Mouse (Mus musculus) urinary bladder, postnatal 25 days (tissue): ENCODE data around the gene Rbks.
"Not testable (repeated sequence)": the region's sequence is repeated elsewhere in the genome, so short reads cannot be mapped to it uniquely, and the experiment has no call there.

ENCODE experiments used
- DNase-seq: peaks from one replicate; pipeline ENCODE4 v3.0.0; 2022; ENCODE audit warnings: low spot score

Rbks gene

DNA sequence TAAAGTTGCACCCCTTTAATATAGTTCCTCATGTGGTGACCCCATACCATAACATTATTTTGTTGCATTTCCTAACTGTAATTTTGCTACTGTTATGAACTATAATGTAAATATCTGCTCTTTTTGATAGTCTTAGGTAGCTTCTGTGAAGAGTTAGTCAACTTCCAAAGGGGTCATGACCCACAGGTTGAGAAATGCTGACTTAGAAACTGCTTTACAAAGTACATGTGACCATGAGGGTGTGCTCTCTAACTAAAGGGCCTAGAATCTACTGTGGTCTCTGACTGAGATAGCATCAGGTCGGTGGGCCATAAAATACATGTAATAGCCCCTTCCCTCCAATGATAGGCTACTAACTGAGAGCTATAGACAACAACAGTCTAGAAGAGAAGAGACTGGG is 19.4 kb downstream of the Rbks start:
- no peak for DNase-seq

DNA sequence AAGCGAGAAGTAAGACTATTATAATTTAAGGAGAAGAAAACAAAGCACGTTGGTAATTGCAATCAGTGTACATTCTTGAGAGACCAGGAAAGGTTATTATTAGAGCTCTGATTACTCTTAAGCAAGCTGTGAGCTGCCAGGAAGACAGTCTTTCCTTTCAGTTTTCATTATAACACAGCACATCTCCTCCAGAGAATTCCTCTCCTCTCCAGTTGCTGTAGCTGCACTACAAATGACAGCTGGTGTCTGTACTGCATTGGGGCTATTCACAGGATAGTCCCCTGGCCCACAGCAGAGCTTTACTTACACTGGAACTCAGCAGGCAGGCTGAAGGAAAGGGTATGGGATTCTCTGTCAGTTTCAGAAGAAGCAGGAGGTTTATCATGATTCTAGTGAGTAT is 24.0 kb downstream of the Rbks start:
- no peak for DNase-seq

DNA sequence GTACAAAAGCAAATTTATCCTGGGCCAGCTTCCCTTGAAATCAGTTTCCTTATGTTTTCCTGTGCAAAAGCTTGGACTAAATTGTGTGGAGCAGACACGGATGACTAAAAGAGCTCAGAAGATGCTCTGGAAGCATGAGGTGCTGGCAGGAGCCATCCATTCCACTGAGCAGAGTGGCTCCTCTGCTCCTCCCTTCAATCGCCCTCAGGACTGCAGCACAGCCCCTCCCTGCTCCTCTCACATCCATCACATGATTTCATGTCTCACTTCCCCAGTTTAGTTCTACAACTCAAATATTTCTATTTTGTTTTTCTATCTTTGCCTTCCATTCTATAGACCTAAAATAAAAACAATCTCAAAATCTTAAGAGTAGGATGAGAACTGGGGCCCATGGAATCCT is 26.3 kb downstream of the Rbks start:
- DNase-seq, result no peak

DNA sequence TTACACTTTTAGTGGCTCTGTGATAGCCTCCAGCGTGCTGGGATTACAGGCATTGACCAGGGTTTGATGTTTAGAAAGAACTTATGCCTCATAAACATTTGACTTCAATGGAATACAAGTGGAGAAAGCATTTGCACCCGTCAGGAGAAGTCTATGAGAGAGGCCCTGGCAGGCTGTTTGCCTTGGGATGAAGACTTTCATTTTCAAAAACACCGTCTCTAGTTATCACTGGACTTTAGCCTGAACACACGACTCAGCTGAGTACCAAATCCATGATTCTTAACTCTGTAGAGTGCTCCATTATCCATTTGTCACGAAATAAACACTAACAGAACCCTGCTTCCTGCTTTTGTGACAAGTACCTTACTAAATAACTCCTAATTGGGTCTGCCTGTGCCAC is 27.4 kb downstream of the Rbks start:
- no peak for DNase-seq

DNA sequence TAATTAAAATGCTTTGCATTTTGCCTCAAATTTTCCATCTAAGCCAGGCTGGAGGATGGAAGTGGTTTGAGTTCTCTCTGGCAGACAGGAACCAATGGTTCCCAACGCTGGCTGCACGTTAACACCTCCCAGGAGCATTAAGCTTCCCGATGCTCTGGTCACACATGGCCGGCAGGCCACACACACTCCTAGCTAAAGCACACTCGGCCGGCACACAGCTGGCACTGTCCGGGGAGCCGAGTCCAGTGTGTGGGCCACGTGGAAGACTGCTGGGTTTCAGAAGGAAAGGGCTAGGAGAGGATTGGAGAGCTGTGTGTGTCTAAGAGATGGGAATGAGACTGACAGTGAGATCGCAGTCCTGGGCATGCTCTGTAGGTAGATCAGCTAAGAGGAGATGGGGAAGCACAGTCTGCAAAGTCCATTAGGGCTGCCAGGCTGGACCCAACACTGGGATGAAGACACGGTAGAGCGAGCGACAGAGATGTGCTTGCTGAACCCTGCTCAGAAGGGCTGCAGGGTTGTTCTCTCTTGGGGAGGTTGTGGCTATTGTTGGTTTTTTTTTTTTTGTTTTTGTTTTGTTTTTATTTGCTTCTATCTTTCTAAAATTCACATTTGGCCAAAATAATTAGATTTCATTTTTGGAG is 29.0 kb downstream of the Rbks start:
- no peak for DNase-seq

DNA sequence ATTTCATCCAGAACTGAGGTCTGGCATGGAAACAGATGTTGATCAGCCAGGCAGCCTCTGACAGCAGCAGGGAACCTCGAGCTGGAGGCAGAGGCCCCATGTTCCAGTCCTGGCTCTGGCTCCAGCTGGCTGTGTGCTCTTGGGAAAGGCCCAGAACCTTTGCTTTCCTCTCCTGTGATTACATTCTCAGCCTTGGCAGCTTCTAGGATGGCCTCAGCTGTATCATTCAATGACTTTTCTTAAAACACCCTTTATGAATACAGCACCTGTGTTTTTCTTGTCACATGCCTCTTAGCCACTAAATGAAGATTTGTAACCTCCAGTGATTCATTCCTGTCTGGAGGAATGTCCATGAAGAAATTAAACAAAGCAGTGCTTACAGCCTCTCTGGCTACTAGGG is 31.3 kb downstream of the Rbks start:
- no peak for DNase-seq

DNA sequence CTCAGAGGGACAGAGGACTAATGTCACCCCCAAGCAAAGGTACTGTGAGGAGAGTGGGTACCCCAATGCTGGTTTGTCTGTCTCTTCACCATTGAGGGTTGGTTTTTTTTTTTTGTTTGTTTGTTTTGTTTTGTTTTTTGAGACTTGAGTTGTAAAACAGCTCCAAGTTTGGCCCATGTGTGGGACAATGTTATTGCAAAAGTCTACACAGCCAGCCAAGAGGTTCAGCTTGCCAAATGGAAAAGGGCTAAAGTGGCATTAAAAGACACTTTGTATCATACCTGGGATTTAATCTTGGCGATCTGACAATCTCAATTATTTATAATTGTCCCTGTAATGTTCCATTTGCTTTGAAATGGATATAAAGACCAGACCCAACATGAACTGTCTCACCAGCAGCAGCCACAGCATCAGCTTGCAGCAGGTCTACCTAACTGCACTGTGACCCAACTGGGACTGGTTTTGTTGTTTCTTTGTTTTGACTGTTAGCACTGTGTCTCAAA is 41.7 kb downstream of the Rbks start:
- DNase-seq, result no peak

DNA sequence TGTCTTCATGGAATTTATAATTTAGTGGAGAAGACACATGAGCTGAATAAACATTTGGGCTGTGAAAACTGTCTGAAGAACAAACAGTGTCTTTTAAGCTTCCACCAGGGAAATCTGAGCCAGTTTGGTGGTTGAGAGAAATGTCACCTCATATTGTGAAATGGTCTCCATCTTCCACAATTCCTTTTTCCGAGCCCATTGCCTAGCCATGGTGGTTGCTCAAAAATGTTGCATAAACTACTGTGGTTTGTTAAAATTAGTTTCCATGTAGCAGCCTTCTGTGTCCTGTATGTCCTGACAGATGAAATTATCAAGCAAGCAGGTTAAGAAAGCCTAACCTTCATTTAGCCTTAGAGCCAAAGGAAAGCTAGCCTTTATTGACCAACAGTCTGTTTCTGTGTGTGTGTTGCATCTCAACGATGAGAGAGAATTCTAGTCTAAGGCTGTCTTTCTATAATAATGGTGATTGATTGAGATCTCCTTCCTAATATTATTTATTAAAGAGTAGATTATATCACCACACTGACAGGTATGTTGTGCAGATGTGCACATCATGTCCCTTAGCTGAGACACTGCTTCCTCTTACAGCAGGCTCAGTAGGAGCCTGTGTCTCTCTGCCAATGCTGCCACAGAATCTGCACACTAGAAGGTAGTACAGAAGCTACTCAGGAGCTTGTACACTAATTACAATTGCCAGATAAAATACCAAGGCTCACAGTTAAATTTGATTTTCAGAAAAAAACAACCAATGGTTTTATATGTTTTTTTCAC is 46.7 kb downstream of the Rbks start:
- DNase-seq, result no peak

DNA sequence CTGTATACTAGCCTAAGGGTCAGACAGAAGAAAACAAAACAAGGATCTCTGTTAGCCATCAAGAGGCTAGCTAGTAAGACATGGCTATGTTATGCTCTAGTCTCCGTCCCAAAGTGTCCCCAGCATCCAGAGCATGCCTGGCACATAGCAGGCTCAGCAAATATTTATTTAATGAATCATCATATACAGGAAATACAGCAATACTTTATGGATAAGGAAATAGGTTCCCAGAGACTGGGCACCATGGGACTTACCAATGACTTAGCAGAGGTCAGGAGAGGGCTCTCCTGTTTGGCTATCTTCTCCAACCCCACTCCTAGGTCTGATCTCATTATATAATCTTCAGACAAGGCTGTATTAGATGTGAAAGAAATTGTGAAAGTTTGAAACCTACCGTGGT is 50.1 kb downstream of the Rbks start:
- DNase-seq, result no peak

DNA sequence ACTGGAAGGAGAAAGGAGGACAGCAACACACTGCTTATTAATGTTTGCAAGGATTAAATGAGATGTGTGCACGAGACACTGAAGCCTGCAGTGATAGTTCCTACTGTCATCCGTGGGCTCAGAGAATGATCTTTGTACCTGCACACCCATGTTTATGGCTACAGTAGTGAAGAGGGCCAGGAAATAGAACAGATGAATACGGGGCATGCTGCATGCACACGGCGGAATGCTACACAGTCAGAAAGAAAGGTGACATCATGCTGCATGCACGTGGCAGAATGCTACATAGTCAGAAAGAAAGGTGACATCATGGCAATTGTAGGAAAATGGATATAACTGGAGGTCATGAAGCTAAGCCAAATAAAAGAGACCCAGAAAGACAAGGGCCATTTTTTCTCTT is 50.9 kb downstream of the Rbks start:
- DNase-seq, result no peak

DNA sequence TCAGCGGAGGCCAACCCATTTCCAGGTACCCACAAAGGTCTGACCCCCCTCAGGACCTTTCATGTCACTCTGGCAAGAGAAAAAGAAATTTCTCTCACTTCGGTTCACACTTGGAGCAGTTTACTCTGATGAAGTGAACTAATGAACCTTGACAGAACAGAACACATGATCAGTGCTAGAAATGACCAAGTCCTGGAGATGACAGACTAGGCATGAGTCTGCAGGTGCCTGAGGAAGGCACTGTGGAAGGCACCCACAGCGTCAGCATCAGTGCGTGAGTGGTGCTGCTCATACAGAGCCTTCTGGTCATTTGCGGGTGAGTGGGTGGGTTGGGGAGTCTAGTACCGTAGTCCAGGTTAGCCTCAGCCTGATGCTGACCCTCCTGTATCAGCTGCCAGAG is 51.6 kb downstream of the Rbks start:
- no peak for DNase-seq

DNA sequence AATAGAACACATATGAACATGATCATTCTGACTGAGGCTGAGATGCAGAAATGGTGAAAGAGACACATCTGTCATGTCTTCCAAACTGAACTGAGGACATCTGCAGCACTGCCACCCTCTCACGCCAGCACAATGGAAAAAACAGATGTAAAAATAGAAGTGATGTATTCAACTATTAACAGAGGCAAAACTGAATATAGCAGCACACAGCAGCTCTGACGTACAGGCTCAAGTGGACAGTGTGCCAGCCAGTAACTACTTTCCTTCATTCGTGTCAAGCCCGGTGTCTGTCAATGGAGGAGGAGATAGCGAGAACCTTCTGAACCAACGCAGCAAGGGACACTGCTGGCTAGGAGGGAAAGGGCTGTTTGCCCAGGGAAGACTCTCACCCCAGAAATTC is 52.6 kb downstream of the Rbks start:
- DNase-seq, result no peak

DNA sequence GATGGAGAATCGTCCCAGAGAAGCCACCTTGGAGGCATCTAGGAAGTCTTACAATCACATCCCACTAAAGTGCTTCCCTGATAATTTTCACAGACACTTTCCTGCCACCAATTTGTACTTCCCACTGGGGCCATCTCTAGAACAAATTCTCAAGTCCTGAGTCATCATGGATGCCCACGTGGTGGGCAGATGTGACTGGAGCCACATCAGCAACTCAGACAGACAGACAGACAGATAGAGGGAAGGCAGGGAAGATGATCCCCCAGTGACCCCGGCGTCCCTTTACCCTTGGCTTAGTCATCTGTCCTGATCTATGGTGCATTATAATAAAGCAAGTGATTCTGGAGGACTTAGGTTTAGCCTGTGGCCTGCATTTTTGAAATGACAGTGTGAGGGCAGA is 53.2 kb downstream of the Rbks start:
- DNase-seq, result no peak

DNA sequence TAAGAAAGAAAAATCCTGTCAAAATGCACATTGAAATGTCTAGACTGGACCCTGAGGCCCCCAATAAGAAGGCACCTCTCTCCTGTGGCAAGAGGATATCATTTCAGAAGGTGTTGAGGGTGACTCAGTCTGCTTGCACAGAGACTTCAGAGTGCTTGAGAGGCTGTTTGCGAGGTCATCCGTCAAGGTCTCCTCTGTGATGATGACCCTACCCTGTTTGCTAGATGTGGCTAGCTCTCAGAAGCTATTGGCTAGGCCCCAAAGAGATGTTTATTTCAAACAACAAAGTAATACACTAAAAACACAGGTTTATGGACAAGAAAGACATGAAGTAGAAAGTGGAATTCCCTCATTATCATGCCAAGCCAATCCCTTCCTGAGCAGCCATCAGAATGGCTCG is 55.1 kb downstream of the Rbks start:
- no peak for DNase-seq

DNA sequence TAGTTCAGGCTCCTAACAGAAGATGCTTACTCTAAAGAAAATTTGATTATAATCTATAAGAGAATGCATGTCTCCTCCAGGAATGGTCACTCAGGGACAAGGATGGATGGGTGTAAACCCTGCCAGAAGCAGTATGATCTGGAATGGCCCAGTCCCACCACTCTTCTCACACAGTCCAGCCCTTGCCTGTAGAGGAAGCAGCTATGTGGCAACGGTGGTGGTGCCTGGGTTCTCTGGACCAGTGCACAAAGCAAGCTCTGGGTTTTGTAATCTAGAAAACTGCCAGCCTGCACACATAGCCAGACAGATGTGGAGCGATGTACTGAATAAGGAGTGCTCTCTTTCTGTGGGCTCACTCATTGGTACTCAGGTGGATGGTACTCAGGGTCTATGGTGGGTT is 56.9 kb downstream of the Rbks start:
- DNase-seq, result no peak

DNA sequence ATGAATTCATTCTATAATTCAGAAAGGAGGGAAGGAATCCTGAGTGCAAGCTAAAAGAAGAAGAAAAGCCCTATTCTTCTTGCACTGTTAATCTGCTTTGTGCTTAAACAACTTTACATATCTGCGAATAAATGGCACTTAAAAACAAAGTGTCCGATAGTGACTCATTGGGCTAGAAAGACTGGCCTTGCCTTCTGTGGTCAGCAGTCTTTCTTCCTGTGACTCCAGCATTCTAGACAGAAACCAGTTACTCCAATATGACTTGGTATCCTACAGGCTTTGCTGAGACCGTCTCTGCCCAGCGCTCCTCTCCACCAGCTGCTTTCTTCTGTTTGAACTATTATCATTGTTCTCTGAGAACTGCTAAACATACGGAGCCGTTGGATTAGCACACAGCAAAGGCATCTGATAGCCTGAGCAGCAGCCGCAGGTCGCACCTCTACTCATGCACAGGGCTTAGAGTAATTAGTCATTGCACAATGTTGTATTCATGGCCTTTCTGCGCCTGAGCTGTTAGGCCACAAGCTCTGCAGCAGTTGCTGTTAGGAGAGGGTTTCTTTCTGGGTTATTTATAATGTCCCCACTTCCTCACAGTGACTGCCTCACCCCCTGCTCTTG is 60.7 kb downstream of the Rbks start:
- DNase-seq, result no peak

DNA sequence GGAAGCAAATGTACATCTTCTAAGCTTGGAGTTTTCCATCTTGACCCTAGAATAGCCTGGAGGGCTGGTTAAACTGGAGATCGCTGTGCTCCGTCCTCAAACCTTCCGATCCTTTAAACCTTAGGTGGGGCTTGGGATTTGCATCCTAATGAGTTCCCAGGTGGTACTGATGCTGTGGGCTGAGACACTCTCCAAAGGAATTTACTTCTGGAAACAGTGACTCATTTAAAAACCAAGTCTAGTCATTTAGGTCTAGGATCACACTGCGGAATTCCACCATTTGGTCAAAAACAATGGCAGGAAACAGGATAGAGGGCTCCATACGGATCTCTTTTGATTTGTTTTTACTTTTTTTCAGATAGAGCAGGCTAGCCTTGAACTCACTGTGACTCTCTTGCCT is 62.7 kb downstream of the Rbks start:
- DNase-seq, result no peak

DNA sequence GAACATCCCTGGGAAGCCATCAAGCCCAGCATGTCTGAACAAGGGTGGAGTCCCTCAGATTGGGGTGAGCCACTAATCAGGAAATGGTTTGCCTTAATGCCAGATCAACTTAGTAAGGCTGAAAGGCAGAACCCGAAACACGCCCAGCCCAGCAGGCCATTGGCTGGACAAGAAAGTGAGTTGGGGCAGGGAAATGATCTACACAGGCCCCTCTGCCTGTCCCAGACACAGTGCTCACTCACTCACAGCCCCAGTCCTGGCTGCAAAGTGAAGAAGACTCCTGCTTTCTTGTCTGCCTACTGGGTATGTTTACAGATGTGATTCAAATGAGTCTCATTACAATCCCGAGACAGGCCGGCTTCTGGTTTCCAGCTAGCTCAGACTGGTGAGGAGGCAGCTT is 63.3 kb downstream of the Rbks start:
- DNase-seq, result no peak

DNA sequence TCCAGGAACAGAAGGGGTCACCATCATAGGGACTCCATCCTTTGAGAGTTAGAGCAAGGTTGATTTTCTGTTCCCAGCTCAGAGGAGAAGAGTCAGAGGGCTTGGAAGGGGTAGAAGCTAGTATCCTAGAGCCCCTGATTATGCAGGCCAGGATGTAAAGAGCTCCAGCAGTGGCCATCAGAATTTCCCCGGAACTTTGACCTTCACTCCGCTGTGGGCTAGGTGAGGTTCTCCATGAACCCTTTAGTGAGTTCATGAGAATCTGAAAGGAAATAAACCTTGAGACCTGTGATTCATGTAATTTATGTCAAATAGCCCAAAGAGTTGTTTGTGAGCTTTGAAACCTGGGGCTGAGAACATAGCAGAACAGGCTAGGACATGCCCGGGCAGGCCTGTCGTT is 66.3 kb downstream of the Rbks start:
- not testable (repeated sequence) for DNase-seq

DNA sequence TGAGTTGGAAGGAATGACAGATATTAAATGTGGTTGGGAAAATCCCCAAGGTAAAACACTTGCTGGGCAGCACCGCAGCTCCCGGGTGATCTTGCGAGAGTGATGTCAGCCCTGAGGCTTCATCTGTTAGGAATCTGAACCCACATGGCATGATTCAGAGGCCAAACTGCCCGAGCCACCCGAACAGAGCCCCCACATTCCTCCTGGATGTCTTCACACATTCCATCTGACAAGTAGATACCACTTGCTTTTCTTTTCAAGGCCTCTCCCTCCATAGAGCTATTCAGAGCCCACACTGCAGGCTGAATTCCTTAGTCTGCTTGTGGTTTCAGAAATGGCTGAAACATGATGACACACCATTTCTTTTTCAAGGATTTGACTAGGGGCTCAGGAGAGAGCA is 67.4 kb downstream of the Rbks start:
- DNase-seq, result peak; percentile 26

DNA sequence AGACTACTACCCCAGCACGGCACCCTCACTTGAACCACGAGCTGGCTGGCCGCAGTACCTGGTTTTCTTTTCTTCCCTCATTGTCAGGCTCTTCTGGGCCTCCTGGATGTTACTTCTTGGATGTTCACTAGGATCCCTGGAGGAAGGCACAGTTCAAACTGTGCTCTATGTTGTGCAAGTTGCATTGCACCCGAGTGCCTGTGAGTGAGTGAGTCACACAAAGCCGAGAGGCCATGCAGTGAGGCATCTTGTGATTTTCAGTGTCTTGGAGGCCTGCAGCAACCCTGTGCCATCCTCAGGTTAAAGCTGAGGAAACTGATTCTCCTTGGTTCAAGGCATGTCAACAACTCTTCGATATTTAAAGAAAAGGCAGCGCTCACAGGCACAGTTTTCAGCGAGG is 68.9 kb downstream of the Rbks start:
- DNase-seq, result no peak

DNA sequence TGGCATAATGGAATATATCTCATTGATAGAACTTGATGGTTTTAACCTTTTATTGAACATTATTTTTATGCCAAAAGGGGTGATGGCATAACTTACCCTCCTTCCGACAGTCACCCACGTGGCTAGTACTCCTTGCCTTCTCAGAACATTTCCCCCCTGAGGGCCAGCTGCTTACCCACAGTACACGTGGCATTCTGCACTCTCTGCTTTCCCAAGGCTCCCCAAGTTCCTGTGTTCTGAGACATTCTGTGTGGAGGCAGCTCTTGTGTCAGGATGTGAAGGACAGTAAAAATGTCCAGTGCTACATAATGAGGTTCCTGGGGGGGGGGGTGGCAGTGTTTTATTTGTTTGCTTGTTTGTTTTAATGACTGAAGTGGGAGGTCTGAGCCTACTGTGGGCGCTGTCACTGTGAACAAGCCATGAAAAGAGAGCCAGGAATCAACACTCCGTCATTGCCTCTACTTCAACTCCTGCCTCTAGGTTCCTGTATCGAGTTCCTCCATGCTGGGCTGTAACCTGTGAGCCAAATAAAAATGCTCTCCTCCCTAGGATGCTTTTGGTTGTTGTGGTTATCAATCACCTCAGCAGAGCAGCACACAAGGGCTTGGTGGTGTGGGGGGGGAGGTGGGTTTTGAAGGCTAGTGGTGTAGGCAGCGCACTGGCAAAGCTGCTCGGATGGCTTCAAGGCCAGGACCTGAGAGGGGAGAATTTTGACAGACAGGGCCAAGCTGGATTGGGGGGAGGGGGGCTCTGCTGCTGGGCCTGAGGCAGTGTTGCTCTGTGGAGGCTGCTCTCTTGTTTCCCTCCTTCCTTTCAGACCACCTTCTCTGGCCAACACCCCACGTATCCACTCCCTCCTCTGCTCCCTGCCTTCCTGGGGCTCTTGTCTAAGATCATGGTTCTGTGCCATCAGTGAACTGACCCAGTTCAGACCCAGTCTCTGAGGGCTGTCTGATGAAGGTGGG is 69.6 kb downstream of the Rbks start:
- DNase-seq, result no peak
